Mouse (Mus musculus) hindbrain, embryonic 12.5 days (tissue): Measurements from ENCODE around the gene Bcl2l11. TPM values are rescaled to one million over a fixed set of nuclear protein-coding genes. Genes with fewer than 3 reads are reported as not detected.
"Not testable (repeated sequence)": the region's sequence is repeated elsewhere in the genome, so short reads cannot be mapped to it uniquely, and the experiment has no call there.

Source experiments
- ATAC-seq: fragments of 200-750 bp; cut with Nextera tagmentation; 2 replicates; pipeline ENCODE4 v1.8.0; 2017; ENCODE audit warnings: moderate TSS enrichment; ENCODE audit not compliant: low FRiP score
- H3K27ac ChIP-seq: fragments of 300-500 bp; sonication (generic); 2 replicates; pipeline ENCODE4 v1.5.1; 2016; ENCODE audit warnings: mild to moderate bottlenecking
- H3K27me3 ChIP-seq: fragments of 300-500 bp; sonication (generic); 2 replicates; pipeline ENCODE4 v1.6.1; 2016; ENCODE audit warnings: mild to moderate bottlenecking
- H3K36me3 ChIP-seq: fragments of 300-500 bp; sonication (generic); 2 replicates; pipeline ENCODE4 v1.6.1; 2016; ENCODE audit warnings: mild to moderate bottlenecking
- H3K4me1 ChIP-seq: fragments of 300-500 bp; sonication (generic); 2 replicates; pipeline ENCODE4 v1.6.1; 2016
- H3K4me2 ChIP-seq: fragments of 300-500 bp; sonication (generic); replicated peaks from 2 replicates; pipeline ENCODE4 v1.6.1; 2016; ENCODE audit warnings: mild to moderate bottlenecking
- H3K4me3 ChIP-seq: fragments of 300-500 bp; sonication (generic); 2 replicates; pipeline ENCODE4 v1.5.1; 2016; ENCODE audit warnings: mild to moderate bottlenecking
- H3K9ac ChIP-seq: fragments of 300-500 bp; sonication (generic); 2 replicates; pipeline ENCODE4 v1.6.1; 2016; ENCODE audit warnings: mild to moderate bottlenecking, moderate library complexity
- H3K9me3 ChIP-seq: fragments of 300-500 bp; sonication (generic); replicated peaks from 2 replicates; pipeline ENCODE4 v1.6.1; 2016; ENCODE audit warnings: mild to moderate bottlenecking
- WGBS: fragments of 180-500 bp; shearing (Covaris S2); methylation state at CpG from one replicate; pipeline ENCODE4 v1.1.7; 2016; 5-methylcytosine and 5-hydroxymethylcytosine counted together
- polyA plus RNA-seq: library from polyadenylated mRNA; unstranded; fragments of >200 nt; fragmentation: Nextera tagmentation; extraction: Ambion mirVana; gene quantifications from 2 replicates; pipeline ENCODE4 v1.2.1, GENCODE M21; 2016

The Bcl2l11 gene
- polyA plus RNA-seq, 1 experiment from 2014 or later, result 26.3 TPM

- H3K9ac ChIP-seq, result no peak overlapping the region
- no peak overlapping the region for H3K4me3 ChIP-seq
- WGBS, result 87% methylated on average over 11 of the region's 11 CpGs
- H3K4me2 ChIP-seq, result no peak overlapping the region
- peaks cover 4% of the 10 kb centered on the region; the same call in 1 of the 2 replicates for H3K4me1 ChIP-seq
- no peak overlapping the region for H3K27ac ChIP-seq
- H3K9me3 ChIP-seq, result no peaks in the 10 kb centered on the region
- H3K36me3 ChIP-seq, result no peaks in the 10 kb centered on the region
- ATAC-seq, result no peak
- H3K27me3 ChIP-seq, result no peaks in the 10 kb centered on the region
These were observed 44.1 kb downstream of the Bcl2l11 start for GRCm38 (mm10) chr2:128169972-128170371.

DNA sequence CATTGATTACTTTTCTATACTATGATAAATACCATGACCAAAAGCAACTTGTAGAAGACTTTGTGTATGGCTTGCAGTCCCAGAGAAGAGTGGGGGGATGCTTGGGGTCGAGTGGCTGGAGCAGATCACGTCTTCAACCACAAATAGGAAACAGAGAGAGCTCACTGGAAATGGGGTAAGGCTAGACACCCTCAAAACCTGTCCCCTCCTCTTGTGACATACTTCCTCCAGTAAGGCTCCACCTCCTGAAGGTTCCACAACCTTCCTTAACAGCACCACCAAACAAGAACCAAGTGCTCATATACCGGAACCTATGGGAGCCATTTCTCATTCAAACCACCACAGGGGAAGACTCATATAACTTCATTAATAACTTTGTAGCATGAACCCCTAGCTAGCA, 44.8 kb downstream of the Bcl2l11 start:
- H3K4me2 ChIP-seq, result no peak overlapping the region
- no peaks in the 10 kb centered on the region for H3K36me3 ChIP-seq
- 87% methylated on average over 3 of the region's 3 CpGs for WGBS
- H3K27me3 ChIP-seq, result no peaks in the 10 kb centered on the region
- H3K4me3 ChIP-seq, result no peak overlapping the region
- H3K4me1 ChIP-seq, result peaks cover 4% of the 10 kb centered on the region; the same call in 1 of the 2 replicates
- ATAC-seq, result no peak
- no peaks in the 10 kb centered on the region for H3K9me3 ChIP-seq
- H3K27ac ChIP-seq, result no peak overlapping the region
- H3K9ac ChIP-seq, result no peak overlapping the region

GRCm38 (mm10) chr2:128172266-128172665, 46.4 kb downstream of the Bcl2l11 start:
- WGBS, result 99% methylated on average over 5 of the region's 5 CpGs
- Histone ChIP-seq H3K9me3 (no peaks in the 10 kb centered on the region), H3K4me2 (no peak overlapping the region), H3K9ac (no peak overlapping the region), H3K4me1 (peaks cover 12% of the 10 kb centered on the region), H3K4me3 (no peak overlapping the region), H3K36me3 (no peaks in the 10 kb centered on the region), H3K27me3 (no peaks in the 10 kb centered on the region), H3K27ac (no peak overlapping the region)
- ATAC-seq, result no peak

GRCm38 (mm10) chr2:128174176-128174575, 48.3 kb downstream of the Bcl2l11 start:
- Histone ChIP-seq H3K9ac (no peak overlapping the region), H3K27me3 (no peaks in the 10 kb centered on the region), H3K4me3 (no peak overlapping the region), H3K9me3 (no peaks in the 10 kb centered on the region), H3K27ac (no peak overlapping the region), H3K4me2 (no peak overlapping the region), H3K36me3 (no peaks in the 10 kb centered on the region), H3K4me1 (peaks cover 18% of the 10 kb centered on the region)
- ATAC-seq, result no peak
- 55% methylated on average over 5 of the region's 5 CpGs for WGBS

DNA sequence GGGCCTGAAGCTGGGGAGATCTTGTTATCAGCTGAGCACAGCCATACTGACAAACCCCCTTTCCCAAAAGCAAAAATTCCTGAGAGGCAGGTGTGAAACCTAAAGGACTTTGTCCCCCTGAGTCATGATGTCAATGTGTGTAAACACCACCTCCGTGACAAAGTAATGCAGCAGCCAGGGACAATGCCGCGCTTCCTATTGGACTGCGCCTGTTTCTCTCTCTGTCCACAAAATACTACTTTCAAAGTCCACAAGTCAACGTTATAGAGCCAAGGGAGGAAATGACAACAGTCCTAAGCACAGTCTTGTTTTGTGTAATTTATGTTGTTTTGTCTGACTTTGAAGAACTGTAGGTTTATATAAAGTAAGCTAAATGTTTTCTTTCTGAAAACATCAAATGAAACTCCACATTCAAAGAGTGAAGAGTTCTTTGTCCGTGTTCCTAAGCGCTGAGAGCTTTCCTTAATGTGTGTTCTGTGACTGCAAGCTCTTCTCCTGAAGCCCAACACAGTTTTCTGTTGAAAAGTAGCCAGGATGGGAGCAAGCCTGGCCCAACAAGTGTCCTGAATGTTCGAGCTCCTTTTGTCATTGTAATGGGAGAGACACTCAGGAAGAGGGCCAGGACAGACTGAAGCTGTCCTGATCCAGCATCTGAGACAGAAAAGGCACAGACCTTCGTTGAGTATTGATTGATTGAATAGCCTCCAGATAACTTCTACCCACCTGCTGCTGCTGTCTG, 48.9 kb downstream of the Bcl2l11 start:
- no peak overlapping the region for H3K4me2 ChIP-seq
- no peak for ATAC-seq
- H3K4me3 ChIP-seq, result no peak overlapping the region
- H3K9me3 ChIP-seq, result no peaks in the 10 kb centered on the region
- H3K27me3 ChIP-seq, result no peaks in the 10 kb centered on the region
- peaks cover 21% of the 10 kb centered on the region for H3K4me1 ChIP-seq
- H3K9ac ChIP-seq, result no peak overlapping the region
- H3K36me3 ChIP-seq, result no peaks in the 10 kb centered on the region
- 69% methylated on average over 9 of the region's 9 CpGs for WGBS
- H3K27ac ChIP-seq, result no peak overlapping the region

DNA sequence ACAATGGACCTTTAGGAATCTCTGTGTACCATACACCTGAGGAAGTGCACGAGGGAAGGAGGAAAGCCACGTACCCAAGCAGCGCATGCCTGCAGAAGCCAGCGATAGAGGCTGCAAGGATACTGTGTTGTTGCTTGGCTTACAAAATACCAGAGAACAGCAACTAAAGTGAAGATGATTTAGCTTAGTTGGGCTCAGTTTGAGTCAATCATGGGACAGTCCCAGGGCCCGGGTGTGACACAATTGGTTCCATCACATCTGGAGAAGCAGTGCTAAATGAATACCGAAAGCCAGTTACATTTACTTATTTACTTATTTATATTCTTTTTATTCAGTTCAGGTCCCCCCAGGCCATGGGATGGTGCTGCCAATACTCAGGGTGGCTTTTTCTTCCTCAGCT, 49.8 kb downstream of the Bcl2l11 start:
- H3K4me1 ChIP-seq, result peaks cover 26% of the 10 kb centered on the region
- H3K36me3 ChIP-seq, result no peaks in the 10 kb centered on the region
- no peak overlapping the region for H3K9ac ChIP-seq
- no peak overlapping the region for H3K4me2 ChIP-seq
- no peak for ATAC-seq
- no peaks in the 10 kb centered on the region for H3K9me3 ChIP-seq
- no peak overlapping the region for H3K27ac ChIP-seq
- H3K27me3 ChIP-seq, result no peaks in the 10 kb centered on the region
- no peak overlapping the region for H3K4me3 ChIP-seq
- WGBS, result 93% methylated on average over 6 of the region's 6 CpGs

DNA sequence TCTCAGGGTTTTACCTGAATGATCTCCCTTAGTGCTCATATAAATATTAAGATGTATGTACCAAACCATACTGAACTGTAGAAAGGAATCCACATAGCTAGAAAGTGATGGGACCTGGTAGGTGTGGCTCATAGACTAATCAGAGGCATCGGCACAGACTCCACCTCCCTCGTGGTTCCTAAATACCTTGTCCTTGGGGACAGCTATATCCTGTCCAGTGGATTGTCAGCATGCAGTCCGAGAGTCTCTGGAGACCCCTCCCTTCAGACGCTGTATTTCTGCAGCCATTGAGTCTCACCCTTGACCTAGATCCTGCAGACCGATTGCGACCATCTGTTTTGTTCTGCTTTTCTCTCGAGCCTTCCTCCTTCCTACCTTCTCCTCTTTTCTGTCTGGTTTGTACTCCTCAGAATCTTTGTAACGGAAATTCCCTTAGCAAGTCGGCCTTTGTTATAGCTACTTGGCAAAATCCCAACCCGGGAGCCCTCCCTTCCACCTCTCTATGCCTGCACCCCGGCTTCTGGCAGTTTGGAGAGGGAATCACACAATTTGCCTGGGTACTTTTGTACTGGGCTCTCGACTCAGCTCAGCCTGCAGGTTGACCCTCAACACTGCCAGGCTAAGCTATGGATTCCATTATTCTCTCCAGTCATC, 50.7 kb downstream of the Bcl2l11 start:
- WGBS, result 53% methylated on average over 12 of the region's 12 CpGs
- H3K9me3 ChIP-seq, result no peaks in the 10 kb centered on the region
- H3K36me3 ChIP-seq, result no peaks in the 10 kb centered on the region
- H3K4me3 ChIP-seq, result no peak overlapping the region
- H3K27ac ChIP-seq, result no peak overlapping the region
- no peak overlapping the region for H3K9ac ChIP-seq
- H3K4me2 ChIP-seq, result 0 out of 2 replicates have a peak overlapping the region, but pooled peaks have one; percentile 1
- ATAC-seq, result no peak
- peaks cover 26% of the 10 kb centered on the region for H3K4me1 ChIP-seq
- H3K27me3 ChIP-seq, result no peaks in the 10 kb centered on the region

DNA sequence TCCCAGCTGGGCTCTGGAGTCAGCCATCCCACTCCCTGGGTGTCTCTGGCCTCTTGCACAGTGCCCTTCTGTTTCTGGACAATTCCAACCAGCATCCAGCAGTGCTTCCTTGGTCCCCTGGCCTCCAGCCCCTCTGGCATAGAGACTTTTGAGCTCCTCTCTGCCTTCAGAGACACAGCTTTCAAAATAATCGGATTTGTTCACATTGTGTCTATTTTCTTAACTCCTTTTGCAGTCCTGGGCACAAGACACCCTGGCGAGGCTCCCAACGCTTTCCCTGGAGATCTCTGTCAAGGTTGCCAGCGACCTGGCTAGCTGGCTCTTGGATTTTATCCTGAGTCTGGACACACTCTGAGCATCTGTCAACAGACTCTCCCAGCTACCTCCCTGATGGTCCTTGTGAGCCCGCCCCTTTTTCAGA, 51.4 kb downstream of the Bcl2l11 start:
- ATAC-seq, result no peak
- no peak overlapping the region for H3K4me3 ChIP-seq
- WGBS, result 57% methylated on average over 5 of the region's 5 CpGs

GRCm38 (mm10) chr2:128179126-128179807, 53.4 kb downstream of the Bcl2l11 start:
- H3K27me3 ChIP-seq, result no peaks in the 10 kb centered on the region
- peaks cover 26% of the 10 kb centered on the region for H3K4me1 ChIP-seq
- peak overlapping the region; percentile 40; the same call in 1 of the 2 replicates for H3K27ac ChIP-seq
- H3K9me3 ChIP-seq, result no peaks in the 10 kb centered on the region
- no peak for ATAC-seq
- WGBS, result 69% methylated on average over 18 of the region's 18 CpGs
- no peak overlapping the region for H3K9ac ChIP-seq
- no peaks in the 10 kb centered on the region for H3K36me3 ChIP-seq
- no peak overlapping the region for H3K4me3 ChIP-seq
- H3K4me2 ChIP-seq, result no peak overlapping the region

More for the DNA sequence above, 51.4 kb downstream of the Bcl2l11 start:
- no peak overlapping the region for H3K4me2 ChIP-seq
- H3K27ac ChIP-seq, result no peak overlapping the region
- H3K9me3 ChIP-seq, result no peaks in the 10 kb centered on the region
- peaks cover 26% of the 10 kb centered on the region for H3K4me1 ChIP-seq
- H3K9ac ChIP-seq, result no peak overlapping the region
- H3K27me3 ChIP-seq, result no peaks in the 10 kb centered on the region
- H3K36me3 ChIP-seq, result no peaks in the 10 kb centered on the region

GRCm38 (mm10) chr2:128179808-128180379, 54.1 kb downstream of the Bcl2l11 start:
- ATAC-seq, result no peak
- 25% methylated on average over 9 of the region's 9 CpGs for WGBS
- Histone ChIP-seq H3K27ac (peak overlapping the region; percentile 40; the same call in 1 of the 2 replicates), H3K4me1 (peaks cover 26% of the 10 kb centered on the region), H3K4me2 (no peak overlapping the region), H3K27me3 (no peaks in the 10 kb centered on the region), H3K36me3 (no peaks in the 10 kb centered on the region), H3K9ac (no peak overlapping the region), H3K4me3 (no peak overlapping the region), H3K9me3 (no peaks in the 10 kb centered on the region)

DNA sequence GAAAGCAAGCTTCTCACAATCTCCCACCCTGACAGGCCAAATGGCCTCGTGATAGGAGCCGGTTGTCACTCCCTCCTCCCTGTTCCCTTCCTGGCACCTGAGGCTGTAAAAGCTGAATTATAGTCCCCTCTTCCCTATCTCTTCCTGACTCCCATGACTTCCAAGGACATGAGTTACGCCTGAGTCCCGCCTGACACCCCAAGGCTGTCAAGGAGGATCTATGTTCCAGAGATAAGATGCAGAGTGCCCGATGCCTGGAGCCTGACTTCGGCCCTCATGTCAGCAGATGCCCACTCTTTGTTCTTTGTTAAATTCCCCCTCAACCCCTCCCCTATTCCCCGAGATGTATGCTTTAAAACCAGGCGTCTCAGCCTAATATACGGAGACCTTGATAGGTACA, 56.3 kb downstream of the Bcl2l11 start:
- H3K27me3 ChIP-seq, H3K9ac ChIP-seq, H3K9me3 ChIP-seq, ATAC-seq, H3K4me2 ChIP-seq, H3K4me3 ChIP-seq, H3K27ac ChIP-seq, H3K36me3 ChIP-seq: not testable (repeated sequence)
- WGBS, result 88% methylated on average over 9 of the region's 9 CpGs
- H3K4me1 ChIP-seq, result peaks cover 15% of the 10 kb centered on the region

- Histone ChIP-seq H3K27ac (no peak overlapping the region), H3K4me1 (peaks cover 9% of the 10 kb centered on the region), H3K9ac (no peak overlapping the region), H3K4me3 (no peak overlapping the region), H3K36me3 (no peaks in the 10 kb centered on the region), H3K4me2 (no peak overlapping the region), H3K9me3 (no peaks in the 10 kb centered on the region), H3K27me3 (no peaks in the 10 kb centered on the region)
- no peak for ATAC-seq
- 90% methylated on average over 4 of the region's 4 CpGs for WGBS
These were observed 56.9 kb downstream of the Bcl2l11 start for GRCm38 (mm10) chr2:128182751-128183150.
